Mouse (Mus musculus): ENCODE measurements at regions not wholly inside any gene's neighbourhood (a gene's known extent, or its start where the extent isn't known, plus 50 kb on each side); places are given as distances from the start of the nearest gene placed in this dataset.
A peak's percentile ranks its signal among the peaks of the same experiment; 100 is the strongest.
"Not testable (repeated sequence)": the region's sequence is repeated elsewhere in the genome, so short reads cannot be mapped to it uniquely, and the experiment has no call there.

DNA sequence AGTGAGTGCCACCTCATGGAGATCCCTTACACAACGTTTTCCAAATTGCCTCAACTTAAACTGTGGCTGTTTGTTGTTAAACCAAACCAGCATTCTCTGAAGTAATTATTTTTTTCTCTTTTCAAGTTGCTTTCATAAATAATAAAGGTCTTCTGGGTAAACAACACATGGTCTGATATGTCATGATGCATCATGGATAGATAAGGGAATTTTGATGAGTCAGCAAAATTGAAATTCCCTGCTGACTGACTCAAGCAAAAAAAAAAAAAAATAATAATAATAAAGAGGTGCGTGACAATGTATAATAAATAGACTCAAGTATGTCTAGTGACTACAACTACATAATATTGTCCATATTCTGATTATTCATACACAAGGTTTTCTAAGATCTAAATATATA, 201.8 kb downstream of the Adgb start:
- DNase-seq: no peak

DNA sequence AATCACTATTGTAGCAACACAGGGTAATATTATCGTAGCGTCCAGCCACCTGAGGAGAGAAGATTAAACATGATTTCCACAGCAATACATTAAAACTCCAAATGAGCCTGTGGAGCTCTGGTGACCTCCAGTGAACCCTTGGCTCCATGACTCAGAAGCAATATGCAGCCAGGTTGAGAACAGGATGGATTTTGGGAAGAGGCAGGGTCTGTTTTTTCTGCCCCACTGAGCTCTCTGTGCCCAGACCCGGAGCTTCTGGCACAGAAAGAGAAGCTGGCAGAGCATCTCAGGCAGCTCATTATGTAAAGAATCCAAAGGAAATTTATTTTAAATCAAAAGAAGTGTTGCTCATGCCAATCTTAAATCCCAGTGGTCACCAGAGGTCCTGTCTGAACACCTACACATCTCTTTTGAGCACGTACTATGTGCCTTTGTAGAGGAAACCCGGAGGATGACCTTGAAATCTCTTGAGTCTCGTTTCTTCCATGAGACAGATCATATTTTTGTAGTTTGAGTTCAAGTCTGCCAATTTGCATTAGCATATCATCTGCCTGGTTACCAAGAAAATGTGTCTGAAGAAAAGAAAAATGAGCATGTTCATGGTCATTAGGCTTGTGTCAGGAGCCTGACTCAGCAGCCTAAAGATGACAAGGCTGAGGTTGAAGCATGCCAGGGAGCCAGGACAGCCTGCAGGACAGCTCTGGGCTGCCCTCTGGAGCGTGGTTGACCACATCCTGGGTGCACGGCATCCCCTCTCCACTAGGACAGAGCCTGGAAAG, 219.4 kb downstream of the Adgb start:
- DNase-seq: no peak

DNA sequence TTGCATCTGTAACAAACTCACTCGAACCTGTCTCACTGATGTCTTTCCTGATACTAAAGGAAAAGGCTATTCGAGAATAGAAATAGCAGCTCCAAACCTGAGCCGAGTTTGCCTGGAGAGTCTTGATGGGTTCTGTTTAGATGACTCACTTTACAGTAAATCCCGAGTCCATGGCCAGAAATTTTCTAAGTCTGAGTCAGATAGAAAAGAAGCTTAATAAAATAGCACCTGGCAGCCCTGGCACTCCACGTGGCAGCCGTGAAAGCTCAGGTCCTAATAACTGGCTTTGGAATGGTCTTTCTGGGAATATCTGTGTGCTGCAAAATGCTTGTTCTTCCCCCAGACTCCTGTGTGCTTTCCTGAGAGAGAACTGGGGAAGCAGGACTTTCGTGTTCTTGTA, 220.0 kb downstream of the Adgb start:
- DNase-seq: no peak

DNA sequence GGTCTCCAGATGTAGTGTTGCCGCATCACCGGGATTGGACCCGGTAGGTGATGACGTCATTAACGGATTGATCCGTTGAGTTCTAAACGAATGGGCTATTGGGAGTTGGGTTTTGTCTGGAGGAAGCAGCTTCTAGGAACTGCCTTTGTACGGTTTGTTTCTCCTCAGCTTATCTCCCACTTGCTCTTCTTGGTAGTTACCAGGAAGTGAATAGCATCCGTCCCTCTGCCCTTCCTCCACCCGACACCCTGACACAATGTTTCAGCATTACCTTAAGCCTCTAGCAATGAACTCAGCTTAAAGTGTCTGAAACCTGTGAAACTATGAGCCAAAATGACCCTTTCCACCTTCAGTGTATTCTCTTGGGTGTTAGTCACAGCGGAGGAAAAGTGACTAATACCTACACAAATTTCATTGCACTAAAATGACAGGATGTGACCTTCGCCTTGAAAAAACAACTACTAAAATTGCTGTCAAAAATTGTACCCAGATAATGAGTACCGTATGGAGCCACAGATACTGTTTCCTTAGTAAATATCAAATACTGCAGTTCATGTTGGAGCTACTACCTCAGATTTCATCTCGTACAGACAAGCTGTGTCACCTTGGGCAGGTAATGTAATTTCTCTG, 237.1 kb downstream of the Adgb start:
- DNase-seq: no peak

DNA sequence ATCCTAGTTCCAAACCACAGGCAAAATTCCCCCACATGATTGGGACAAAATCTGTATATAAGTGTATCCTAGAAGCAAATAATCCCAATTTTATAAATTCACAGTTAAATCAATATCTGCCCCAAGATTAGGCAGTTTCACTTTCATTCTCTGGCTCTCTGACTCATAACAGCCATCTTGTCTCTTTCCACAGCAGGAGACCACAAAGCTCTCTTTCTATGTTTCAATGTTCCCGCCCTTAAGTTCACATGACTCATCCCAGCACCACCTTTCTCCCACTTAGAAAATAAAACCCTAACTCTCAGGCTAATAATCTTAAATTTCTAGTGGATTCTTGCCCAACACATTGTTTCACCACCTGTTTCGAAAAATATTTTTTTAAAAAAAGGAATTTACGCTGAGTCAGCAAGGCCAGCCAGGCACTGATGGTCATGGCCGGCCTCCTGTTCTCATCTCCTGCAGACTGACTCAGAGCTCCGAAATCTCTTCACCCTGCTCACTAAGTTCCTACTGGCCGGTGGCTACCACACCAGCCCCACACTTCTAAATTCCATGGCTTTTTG, 247.5 kb downstream of the Adgb start:
- DNase-seq: no peak

DNA sequence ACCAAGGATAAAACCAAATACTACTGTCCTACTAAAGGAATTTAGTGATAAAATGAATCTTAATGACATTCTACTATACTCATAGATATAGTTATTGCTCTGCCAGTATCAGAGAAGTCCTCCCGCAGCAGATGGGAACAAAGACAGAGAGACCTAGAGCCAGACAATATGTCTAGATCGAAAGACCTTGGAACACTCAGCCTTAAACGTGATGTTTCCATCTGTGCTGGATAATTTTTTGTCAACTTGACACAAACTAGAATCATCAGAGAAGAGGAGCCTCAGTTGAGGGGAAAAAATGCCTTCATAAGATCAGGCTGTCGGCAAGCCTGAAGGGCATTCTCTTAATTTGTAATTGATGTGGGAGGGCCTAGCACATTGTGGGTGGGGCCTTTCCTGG, 252.4 kb downstream of the Adgb start:
- DNase-seq: no peak

DNA sequence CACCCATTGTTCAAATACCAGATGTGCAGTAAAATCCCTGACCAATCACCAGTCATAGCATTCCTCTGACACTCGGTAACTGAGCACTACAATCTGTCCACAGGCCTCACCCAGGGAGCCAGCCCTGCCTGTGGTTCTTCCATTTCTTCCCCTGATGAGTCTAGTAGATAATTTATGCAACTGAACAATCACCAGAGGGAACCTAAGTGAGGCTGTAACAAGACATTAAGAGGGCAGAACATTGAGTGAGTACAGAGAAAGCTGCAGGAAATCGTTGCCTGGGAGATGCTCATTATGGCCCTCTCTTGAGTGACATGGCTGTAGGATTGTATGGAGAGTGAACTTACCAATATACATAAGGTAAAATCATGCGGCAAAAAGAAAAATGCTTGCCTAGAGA, 255.2 kb downstream of the Adgb start:
- DNase-seq: no peak

DNA sequence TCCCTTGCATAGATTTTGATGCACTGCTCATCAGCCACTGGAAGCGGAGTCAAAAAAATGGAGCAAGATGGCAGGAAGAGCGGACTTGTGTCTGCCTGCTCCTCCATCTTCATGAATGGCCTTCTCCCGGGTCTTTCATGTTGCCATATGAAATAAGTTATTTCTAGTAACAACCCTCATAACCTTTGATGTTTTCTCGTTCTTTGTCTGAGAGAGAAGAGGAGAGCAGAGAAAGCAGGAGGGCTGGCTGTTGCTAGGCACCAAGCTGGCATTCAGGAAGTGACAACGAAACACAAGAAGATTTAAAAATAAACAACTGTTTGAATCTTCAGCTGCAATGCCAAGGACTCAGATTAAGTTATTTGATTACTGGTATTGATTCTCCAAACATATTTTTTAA, 256.8 kb downstream of the Adgb start:
- DNase-seq: no peak

DNA sequence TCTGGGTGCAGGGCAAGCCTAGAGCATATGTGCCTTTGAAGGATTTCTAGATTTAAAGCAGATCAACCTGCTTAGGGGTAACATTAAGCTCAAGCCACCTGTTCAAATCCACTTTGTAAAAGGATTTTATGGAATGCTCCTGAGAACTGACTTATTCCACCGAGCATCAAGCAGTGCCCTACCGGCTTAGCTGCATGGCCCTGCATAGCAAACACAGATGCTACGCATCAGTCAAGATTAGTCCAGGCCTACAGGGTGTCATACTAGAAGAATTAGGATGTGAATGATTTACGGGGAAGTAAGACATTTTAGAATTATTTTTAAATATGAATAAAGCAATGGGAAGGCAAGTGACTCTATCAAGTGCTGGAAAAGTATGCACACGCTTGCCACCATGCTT, 263.8 kb downstream of the Adgb start:
- no peak for DNase-seq

DNA sequence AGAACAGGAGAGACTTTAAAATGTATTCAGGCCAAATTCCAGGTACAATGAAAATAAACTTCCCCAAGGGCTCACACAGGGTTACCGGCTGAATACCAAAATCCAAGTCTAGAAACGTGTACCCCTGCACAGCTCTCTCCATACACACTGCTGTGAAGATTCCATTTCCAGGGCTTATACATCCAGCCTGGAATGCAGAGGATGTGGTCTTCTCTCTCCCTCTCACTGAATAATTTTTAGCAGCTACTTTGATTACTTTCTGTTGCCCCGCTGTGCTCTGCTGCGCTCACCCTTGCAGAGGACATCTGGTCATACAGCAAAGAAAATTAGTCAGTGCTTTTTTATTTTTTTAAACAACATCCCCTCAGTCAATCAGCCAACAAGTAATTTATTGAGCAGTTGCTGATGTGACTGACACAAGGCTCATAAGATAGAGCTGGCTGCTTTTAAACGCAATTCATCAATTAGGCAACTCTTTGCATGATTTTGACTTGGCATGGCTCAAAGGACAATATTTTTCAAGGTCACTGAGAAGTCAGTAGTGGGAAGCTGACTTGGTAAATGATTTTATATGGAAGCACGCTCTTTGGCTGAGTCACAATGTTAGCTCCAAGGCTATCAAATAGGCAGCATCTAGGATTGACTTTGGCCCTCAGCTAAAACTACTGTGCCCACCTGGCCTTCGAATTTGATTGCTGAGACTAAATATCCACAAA, 266.2 kb downstream of the Adgb start:
- no peak for DNase-seq

DNA sequence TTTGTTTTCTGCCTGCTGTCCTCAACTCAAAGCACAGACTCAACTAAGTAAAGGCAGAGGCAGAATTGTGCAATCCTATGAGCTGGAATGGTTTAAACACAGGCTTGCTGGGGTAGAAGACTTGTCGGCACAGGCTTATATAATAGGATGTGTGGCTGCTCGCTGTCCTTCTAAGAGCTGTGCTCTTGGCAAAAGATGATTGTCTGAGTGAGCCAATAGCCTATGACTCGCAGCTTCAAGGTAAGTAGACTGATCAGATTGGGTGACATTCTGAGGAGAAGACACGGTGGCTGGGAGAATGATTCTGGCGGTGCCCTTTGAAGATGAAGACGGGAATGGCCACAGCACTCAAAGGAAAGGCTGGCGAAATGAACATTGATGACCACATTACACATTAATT, 268.1 kb downstream of the Adgb start:
- no peak for DNase-seq

DNA sequence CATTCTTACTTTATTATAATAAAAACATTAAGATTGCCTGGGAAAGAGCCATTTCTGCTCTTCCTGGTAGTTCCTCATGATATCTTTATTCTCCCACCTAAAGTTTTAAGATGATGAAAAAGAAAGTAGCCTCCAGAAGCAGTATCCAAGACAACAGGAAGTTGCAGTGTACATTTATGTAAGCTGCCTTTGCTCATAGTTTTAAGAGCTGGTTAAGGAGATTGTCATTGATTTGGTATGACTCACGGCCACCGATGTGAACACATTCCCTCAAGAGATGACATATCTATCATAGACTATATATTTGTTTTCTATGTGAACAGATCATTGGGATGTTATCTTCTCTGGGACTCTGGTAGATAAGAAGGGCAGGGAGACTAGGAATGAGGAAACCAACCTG, 281.8 kb downstream of the Adgb start:
- no peak for DNase-seq

DNA sequence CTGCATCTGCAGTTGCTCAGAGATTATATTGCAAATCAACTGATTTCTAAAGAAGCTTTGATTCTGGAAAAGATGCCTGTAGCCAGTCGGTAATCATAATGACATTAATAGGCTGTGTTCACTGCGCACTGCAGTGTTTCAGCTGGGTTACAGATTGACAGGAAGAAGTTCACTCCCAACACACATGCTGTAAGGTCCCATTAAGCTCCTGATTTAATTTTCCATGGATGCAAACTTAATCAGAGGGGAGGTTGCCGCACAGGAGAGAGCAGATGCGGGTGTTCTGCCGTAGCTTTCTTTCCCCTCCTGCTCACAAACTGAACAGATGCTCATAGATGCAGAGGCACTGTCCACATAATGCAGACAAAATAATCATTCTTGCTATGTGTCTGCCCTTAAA, 284.0 kb downstream of the Adgb start:
- DNase-seq: no peak

DNA sequence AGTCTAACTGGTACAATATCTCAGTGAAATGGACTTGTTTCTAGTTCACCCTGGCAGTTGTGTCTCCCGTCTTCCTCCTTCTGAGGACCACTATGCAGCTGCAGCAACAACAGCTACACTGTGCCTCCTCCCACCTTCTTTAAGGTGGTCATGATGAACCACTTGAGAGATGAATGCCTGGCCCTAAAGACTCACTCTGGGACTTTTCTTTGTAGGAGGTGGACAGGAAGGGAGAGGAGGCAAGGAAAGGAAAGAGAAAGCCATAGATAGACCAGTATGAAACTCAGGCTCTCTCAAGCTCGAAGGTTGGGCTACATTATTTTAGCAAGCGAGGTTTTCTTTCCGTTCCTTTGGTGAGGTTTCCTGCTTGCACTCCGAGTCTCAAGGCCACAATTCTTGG, 285.4 kb downstream of the Adgb start:
- DNase-seq: no peak

DNA sequence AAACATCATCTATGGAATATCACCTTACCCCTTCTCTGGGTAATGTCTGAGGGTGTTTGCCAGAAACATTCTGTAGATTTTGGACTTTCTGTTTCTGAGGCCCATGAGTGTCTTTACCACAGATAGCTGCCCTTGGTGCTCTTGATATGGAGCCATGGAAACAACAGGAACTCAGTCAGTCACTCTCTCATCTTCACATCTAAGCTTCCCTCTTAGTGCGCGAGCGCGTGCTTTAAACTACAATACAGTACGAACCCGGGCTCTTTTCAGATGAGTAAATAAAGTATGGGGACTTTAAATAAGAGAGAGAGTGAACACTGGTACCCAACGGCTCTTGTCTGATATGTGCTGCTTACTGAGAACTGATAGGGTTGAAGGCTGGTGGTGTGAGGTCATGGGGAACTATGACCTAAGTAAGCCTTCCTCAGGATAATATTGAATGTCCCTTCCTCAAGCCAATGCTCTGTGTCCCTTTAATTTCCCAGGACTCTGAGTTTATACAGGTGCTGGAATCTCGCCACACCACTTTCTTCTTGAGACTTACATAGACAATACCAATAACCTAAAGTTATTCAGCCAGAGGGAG, 284.5 kb upstream of the Stxbp5 start:
- no peak for DNase-seq

DNA sequence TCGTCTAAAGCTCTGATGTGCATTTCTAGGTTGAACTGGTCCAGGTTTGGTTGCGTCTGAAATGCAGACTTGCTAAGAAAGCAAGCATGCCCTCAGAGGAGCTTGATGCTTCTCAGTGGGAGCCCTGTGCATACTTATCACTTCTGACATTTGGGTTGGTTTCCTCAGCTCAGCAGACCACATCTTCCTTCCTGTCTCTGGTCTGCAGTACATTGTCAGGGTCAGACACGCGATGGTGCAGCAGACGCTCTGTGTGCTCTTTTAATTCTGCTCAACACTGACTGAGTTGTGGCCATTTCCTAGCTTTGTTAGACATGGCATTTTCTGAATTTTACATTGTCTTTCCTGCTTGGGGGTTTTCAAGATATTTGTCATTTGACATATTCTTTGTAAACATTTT, 283.5 kb upstream of the Stxbp5 start:
- DNase-seq: peak in 1 of 2 experiments; percentile 3

DNA sequence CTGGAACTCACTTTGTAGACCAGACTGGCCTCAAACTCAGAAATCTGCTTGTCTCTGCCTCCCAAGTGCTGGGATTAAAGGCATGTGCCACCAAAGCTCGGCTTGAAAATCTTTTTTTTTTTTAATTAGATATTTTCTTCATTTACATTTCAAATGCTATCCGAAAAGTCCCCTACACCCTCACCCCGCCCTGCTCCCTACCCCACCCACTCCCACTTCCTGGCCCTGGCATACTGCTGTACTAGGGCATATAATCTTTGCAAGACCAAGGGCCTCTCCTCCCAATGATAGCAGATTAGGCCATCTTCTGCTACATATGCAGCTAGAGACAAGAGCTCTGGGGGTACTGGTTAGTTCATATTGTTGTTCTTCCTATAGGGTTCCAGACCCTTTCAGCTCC, 276.2 kb upstream of the Stxbp5 start:
- DNase-seq: not testable (repeated sequence)
